Mouse (Mus musculus) embryonic facial prominence, embryonic 15.5 days (tissue): ENCODE data around the gene Nhsl2. TPM values are rescaled to one million over a fixed set of nuclear protein-coding genes. Genes with fewer than 3 reads are reported as not detected.

ENCODE experiments used
- ATAC-seq: fragments of 200-750 bp; cut with Nextera tagmentation; 2 replicates; pipeline ENCODE4 v1.8.0; 2017; ENCODE audit warnings: low read depth, moderate TSS enrichment; ENCODE audit not compliant: insufficient number of reproducible peaks, low FRiP score, low TSS enrichment
- H3K27ac ChIP-seq: fragments of 300-500 bp; sonication (generic); replicated peaks from 2 replicates; pipeline ENCODE4 v1.5.1; 2015; ENCODE audit warnings: mild to moderate bottlenecking, inconsistent platforms
- H3K27me3 ChIP-seq: fragments of 300-500 bp; sonication (generic); 2 replicates; pipeline ENCODE4 v1.6.1; 2015; ENCODE audit warnings: inconsistent platforms
- H3K36me3 ChIP-seq: fragments of 300-500 bp; sonication (generic); 2 replicates; pipeline ENCODE4 v1.6.1; 2015; ENCODE audit warnings: mild to moderate bottlenecking, inconsistent platforms
- H3K4me1 ChIP-seq: fragments of 300-500 bp; sonication (generic); 2 replicates; pipeline ENCODE4 v1.6.1; 2015; ENCODE audit warnings: inconsistent platforms
- H3K4me2 ChIP-seq: fragments of 300-500 bp; sonication (generic); replicated peaks from 2 replicates; pipeline ENCODE4 v1.6.1; 2015; ENCODE audit warnings: mild to moderate bottlenecking, inconsistent platforms
- H3K4me3 ChIP-seq: fragments of 300-500 bp; sonication (generic); replicated peaks from 2 replicates; pipeline ENCODE4 v1.5.1; 2015; ENCODE audit warnings: mild to moderate bottlenecking, inconsistent platforms
- H3K9ac ChIP-seq: fragments of 300-500 bp; sonication (generic); 2 replicates; pipeline ENCODE4 v1.6.1; 2015; ENCODE audit warnings: inconsistent platforms
- H3K9me3 ChIP-seq: fragments of 300-500 bp; sonication (generic); replicated peaks from 2 replicates; pipeline ENCODE4 v1.6.1; 2016; ENCODE audit warnings: inconsistent platforms
- WGBS: fragments of 180-500 bp; shearing (Covaris S2); methylation state at CpG from one replicate; pipeline ENCODE4 v1.1.7; 2015; 5-methylcytosine and 5-hydroxymethylcytosine counted together
- polyA plus RNA-seq: library from polyadenylated mRNA; unstranded; fragments of >200 nt; fragmentation: Nextera tagmentation; extraction: Ambion mirVana; gene quantifications from 2 replicates; pipeline ENCODE4 v1.2.1, GENCODE M21; 2015

The Nhsl2 gene
- polyA plus RNA-seq, 1 experiment from 2014 or later, result 7.0 TPM

DNA sequence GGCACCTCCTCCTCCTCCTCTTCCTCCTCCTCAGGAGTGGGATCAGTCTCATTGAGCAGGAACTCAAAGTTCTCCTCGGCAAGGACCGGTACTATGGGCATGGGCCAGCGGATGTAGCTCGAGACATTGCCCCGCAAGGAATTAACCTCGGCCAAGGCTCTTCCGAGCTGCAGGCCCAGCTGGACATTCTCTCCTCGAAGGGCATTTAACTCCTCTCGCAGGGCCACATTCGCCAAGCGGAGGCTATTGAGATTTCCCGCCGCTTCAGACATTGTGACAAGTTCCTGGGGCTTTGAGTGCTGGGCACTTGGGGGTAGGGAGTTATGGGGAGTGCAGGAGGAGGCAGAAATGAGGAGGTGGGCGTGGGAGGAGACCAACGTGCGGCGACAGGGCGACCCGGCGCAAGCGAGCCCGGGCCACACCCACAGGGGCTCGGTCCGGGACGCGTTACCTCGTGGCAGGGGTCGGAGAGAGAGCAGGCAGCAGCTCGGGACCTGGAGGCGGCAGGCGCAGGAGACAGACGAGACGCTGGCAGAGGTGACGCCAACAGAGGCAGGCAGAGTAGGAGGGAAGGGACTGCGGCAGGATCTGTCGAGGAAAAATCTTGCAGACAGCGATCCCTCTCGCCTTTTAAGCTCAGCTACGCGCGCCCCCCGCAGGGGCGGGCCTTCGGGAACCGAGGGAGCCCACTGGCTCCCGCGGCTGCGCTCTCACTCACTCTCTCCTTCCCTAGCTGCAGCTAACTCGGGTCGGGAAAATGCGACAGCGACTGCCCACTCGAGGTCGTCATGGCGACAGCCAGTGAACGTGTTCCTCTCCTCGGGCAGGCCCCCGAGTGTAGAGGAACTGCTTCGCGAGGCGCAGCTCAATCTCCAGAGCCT is 221.6 kb downstream of the Nhsl2 start, which contains the start of gene Rtl5:
Rtl5 (minus strand) TSS at position 714 of the 881 bp plus-strand sequence.
- peaks cover 6% of the 10 kb centered on the region; the same call in 1 of the 2 replicates for H3K27me3 ChIP-seq
- H3K27ac ChIP-seq, result peak within 1 kb of the TSS; percentile 66
- H3K4me2 ChIP-seq, result peak within 1 kb of the TSS; percentile 72
- H3K4me3 ChIP-seq, result peak within 1 kb of the TSS; percentile 51
- peaks cover 9% of the 10 kb centered on the region; the same call in 1 of the 2 replicates for H3K4me1 ChIP-seq
- H3K9me3 ChIP-seq, result no peaks in the 10 kb centered on the region
- H3K36me3 ChIP-seq, result no peaks in the 10 kb centered on the region
- H3K9ac ChIP-seq, result 0 out of 2 replicates have a peak within 1 kb of the TSS, but pooled peaks have one; percentile 26
- WGBS, result 21% methylated on average over 55 of the region's 61 CpGs
- peak; percentile 85 for ATAC-seq

DNA sequence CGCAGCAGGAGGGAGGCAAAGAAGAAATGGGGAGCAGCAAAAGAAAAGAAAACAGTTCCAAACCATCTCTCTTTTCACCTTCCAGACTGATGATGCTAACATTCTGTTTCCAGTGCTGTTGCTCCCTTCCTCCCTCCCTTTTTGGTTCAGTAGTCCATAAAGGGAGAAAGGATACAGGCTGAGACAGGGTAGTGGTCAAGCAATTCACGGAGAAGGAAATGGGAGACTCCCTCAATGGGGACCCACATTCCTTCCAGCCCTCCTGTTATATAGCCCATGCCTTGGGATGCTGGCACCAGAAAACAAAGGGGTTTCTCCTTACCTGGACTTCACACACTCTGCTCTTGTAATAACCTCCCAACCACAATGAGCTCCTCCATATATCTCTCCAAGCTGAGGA is 222.3 kb downstream of the Nhsl2 start:
- H3K4me3 ChIP-seq, result peak overlapping the region; percentile 51
- ATAC-seq, result no peak
- no peaks in the 10 kb centered on the region for H3K9me3 ChIP-seq
- peaks cover 9% of the 10 kb centered on the region; the same call in 1 of the 2 replicates for H3K4me1 ChIP-seq
- no peak overlapping the region for H3K9ac ChIP-seq
- peak overlapping the region; percentile 66 for H3K27ac ChIP-seq
- WGBS, result 11% methylated on average over 2 of the region's 2 CpGs
- H3K36me3 ChIP-seq, result no peaks in the 10 kb centered on the region
- H3K4me2 ChIP-seq, result peak overlapping the region; percentile 72
- H3K27me3 ChIP-seq, result peaks cover 6% of the 10 kb centered on the region; the same call in 1 of the 2 replicates

GRCm38 (mm10) chrX:102073605-102074325 is 224.6 kb downstream of the Nhsl2 start:
- Histone ChIP-seq H3K36me3 (no peaks in the 10 kb centered on the region), H3K4me1 (peaks cover 9% of the 10 kb centered on the region; the same call in 1 of the 2 replicates), H3K27me3 (no peaks in the 10 kb centered on the region; the same call in 1 of the 2 replicates), H3K4me3 (no peak overlapping the region), H3K9ac (no peak overlapping the region), H3K4me2 (no peak overlapping the region), H3K9me3 (no peaks in the 10 kb centered on the region), H3K27ac (no peak overlapping the region)
- WGBS, result 82% methylated on average over 14 of the region's 14 CpGs
- ATAC-seq, result no peak

- WGBS, result 67% methylated on average over 5 of the region's 5 CpGs
- Histone ChIP-seq H3K27me3 (no peaks in the 10 kb centered on the region; the same call in 1 of the 2 replicates), H3K27ac (no peak overlapping the region), H3K36me3 (no peaks in the 10 kb centered on the region), H3K4me1 (peaks cover 9% of the 10 kb centered on the region; the same call in 1 of the 2 replicates), H3K4me2 (no peak overlapping the region), H3K9me3 (no peaks in the 10 kb centered on the region), H3K9ac (no peak overlapping the region), H3K4me3 (no peak overlapping the region)
- no peak for ATAC-seq
These were observed 225.2 kb downstream of the Nhsl2 start for GRCm38 (mm10) chrX:102074435-102074834.

GRCm38 (mm10) chrX:102075158-102075557 is 226.0 kb downstream of the Nhsl2 start:
- Histone ChIP-seq H3K27ac (no peak overlapping the region), H3K9ac (no peak overlapping the region), H3K4me2 (no peak overlapping the region), H3K27me3 (no peaks in the 10 kb centered on the region; the same call in 1 of the 2 replicates), H3K9me3 (no peaks in the 10 kb centered on the region), H3K4me3 (no peak overlapping the region), H3K4me1 (peaks cover 8% of the 10 kb centered on the region; the same call in 1 of the 2 replicates), H3K36me3 (no peaks in the 10 kb centered on the region)
- no peak for ATAC-seq
- 71% methylated on average over 4 of the region's 4 CpGs for WGBS

DNA sequence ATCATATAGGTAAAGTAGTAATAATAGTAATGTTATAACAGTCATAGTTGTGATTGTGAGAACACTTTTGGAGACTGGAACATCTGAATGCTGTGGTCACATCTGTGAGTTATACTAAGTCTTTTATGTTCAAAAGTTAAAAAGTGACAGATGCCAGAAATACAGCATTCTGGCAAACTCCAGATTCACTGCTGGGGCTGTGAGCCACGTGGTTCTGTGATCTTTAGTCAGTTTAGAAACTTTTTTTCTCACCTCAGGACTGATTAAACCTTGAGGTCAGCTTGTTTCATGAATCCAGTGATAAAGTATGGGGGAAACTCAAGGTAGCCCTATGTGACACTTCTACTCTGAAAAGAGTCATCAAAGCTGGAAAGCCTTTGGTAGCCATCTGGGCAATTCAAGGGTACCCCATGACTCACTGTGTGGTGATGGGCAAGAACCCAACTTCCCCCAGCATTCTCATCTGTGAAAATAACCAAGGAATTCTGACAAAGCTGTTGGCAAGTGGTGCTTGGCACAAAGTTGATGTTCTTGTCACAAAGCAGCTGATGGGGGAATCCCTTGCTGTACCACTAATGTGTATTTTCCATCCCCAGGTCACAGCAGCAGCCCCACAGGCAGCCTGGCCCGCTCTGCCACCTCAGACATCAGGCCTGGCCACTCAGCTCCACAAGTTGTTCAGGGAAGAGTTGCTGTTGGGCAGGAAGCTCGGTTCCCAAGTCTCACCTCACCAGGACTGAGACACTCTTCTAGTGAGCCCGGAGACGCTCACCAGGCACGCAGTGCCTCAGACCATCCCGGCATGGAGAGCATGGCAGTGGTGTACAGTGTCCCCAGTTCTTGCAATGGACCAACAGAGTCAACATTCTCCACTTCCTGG is 227.9 kb downstream of the Nhsl2 start:
- H3K4me1 ChIP-seq, result no peaks in the 10 kb centered on the region
- H3K36me3 ChIP-seq, result no peaks in the 10 kb centered on the region
- H3K4me2 ChIP-seq, result no peak overlapping the region
- no peak overlapping the region for H3K4me3 ChIP-seq
- no peak for ATAC-seq
- no peak overlapping the region for H3K27ac ChIP-seq
- H3K27me3 ChIP-seq, result no peaks in the 10 kb centered on the region
- no peak overlapping the region for H3K9ac ChIP-seq
- no peaks in the 10 kb centered on the region for H3K9me3 ChIP-seq
- WGBS, result 79% methylated on average over 7 of the region's 7 CpGs

- H3K9me3 ChIP-seq, result no peaks in the 10 kb centered on the region
- no peaks in the 10 kb centered on the region for H3K4me1 ChIP-seq
- 57% methylated on average over 10 of the region's 10 CpGs for WGBS
- no peak overlapping the region for H3K4me2 ChIP-seq
- no peak overlapping the region for H3K27ac ChIP-seq
- H3K9ac ChIP-seq, result no peak overlapping the region
- H3K27me3 ChIP-seq, result 0 out of 2 replicates have a peak, but pooled peaks cover 3% of the 10 kb centered on the region
- H3K4me3 ChIP-seq, result no peak overlapping the region
- H3K36me3 ChIP-seq, result no peaks in the 10 kb centered on the region
- ATAC-seq, result no peak
These were observed 231.9 kb downstream of the Nhsl2 start for GRCm38 (mm10) chrX:102081076-102081475.

GRCm38 (mm10) chrX:102081573-102082279 is 232.5 kb downstream of the Nhsl2 start:
- Histone ChIP-seq H3K27ac (no peak overlapping the region), H3K4me1 (no peaks in the 10 kb centered on the region), H3K36me3 (no peaks in the 10 kb centered on the region), H3K4me3 (no peak overlapping the region), H3K27me3 (0 out of 2 replicates have a peak, but pooled peaks cover 3% of the 10 kb centered on the region), H3K9ac (no peak overlapping the region), H3K9me3 (no peaks in the 10 kb centered on the region), H3K4me2 (no peak overlapping the region)
- 41% methylated on average over 7 of the region's 7 CpGs for WGBS
- no peak; the same call in 1 of the 2 replicates for ATAC-seq

DNA sequence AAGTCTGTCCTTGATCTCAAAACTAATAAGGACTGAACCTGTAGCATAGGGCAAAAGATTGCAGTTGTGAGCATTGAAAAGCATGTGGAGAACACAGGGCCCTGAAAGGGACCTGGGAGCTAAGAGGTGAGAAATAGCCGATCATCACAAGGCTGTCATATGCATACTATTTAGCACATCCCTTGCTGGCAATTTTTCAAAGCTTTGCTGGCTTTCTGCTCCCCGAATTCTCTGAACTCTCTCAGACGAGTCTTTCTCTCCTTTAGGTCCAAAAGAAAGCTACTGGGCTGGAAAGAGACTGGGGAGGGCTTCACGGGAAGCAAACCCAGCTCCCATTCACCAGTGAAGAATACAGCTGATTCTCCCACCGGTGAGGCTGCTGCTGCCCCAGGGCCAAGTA is 233.2 kb downstream of the Nhsl2 start:
- Histone ChIP-seq H3K27me3 (0 out of 2 replicates have a peak, but pooled peaks cover 3% of the 10 kb centered on the region), H3K4me3 (no peak overlapping the region), H3K36me3 (no peaks in the 10 kb centered on the region), H3K9ac (no peak overlapping the region), H3K9me3 (no peaks in the 10 kb centered on the region), H3K4me2 (no peak overlapping the region), H3K4me1 (no peaks in the 10 kb centered on the region), H3K27ac (no peak overlapping the region)
- no peak for ATAC-seq
- 32% methylated on average over 5 of the region's 5 CpGs for WGBS

GRCm38 (mm10) chrX:102085798-102086443 is 236.7 kb downstream of the Nhsl2 start:
- Histone ChIP-seq H3K4me1 (no peaks in the 10 kb centered on the region), H3K36me3 (no peaks in the 10 kb centered on the region), H3K9me3 (no peaks in the 10 kb centered on the region), H3K27ac (no peak overlapping the region), H3K4me3 (no peak overlapping the region), H3K4me2 (no peak overlapping the region), H3K27me3 (peaks cover 6% of the 10 kb centered on the region; the same call in 1 of the 2 replicates), H3K9ac (no peak overlapping the region)
- no peak for ATAC-seq
- WGBS, result 85% methylated on average over 8 of the region's 8 CpGs
